ENCODE assay signal across 7 mouse cellular contexts in the genomic region with DNA sequence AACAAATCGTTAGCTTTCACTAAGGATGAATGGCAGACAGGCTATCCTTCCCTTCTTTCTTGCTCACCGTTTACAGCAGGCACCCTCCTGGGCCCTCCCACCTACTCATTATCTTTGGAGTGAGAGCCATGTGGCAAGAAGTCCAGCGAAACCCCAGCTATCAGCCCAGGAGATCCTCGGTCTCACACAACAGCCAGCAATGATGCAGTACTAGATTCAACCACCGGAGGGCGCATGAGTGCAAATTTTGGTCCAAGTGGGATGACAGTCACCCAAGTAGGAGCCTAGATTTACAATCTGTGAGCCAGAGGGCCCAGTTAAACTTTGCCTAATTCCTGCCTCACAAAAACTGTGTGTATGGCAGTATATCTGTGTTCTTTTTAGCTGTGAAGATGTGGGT. TPM values are rescaled to one million over a fixed set of nuclear protein-coding genes. Genes with fewer than 3 reads are reported as not detected.
A peak's percentile ranks its signal among the peaks of the same experiment; 100 is the strongest.
DNase-seq lines count a peak whose midpoint lies in the region; ATAC-seq and TF ChIP-seq lines count a peak whose summit lies in the region.

No protein-coding gene starts in this region.

- H3K36me3 ChIP-seq in embryonic facial prominence, embryonic 10.5 days (replicated peaks), result no peaks in the 10 kb centered on the region
- no peaks in the 10 kb centered on the region for H3K36me3 ChIP-seq in midbrain, embryonic 13.5 days
- H3K36me3 ChIP-seq in small intestine, adult 2 months (ENCODE audit: control insufficient read depth, insufficient read depth, low read length), result no peaks in the 10 kb centered on the region

- TF ChIP-seq POLR2A in small intestine, adult 2 months (IDR thresholded peaks at IDR 0.05; ENCODE audit: low read depth, low read length), result no peak

- peaks cover 47% of the 10 kb centered on the region for H3K27me3 ChIP-seq in embryonic facial prominence, embryonic 10.5 days (replicated peaks; ENCODE audit: low read depth, poor library complexity, severe bottlenecking)
- H3K27me3 ChIP-seq in midbrain, embryonic 13.5 days, result peaks cover 51% of the 10 kb centered on the region
- no peaks in the 10 kb centered on the region; the same call in 1 of the 2 replicates for H3K27me3 ChIP-seq in small intestine, adult 2 months (ENCODE audit: control insufficient read depth, insufficient read depth, low read length)

- peak; percentile 90; the same call in 1 of the 2 replicates for TF ChIP-seq CTCF in small intestine, adult 2 months (IDR thresholded peaks at IDR 0.05; ENCODE audit: extremely low read depth, insufficient read length, insufficient replicate concordance, low read depth, low read length)

- intact Hi-C loops in left cerebral cortex, postnatal 4 days (cut with DNase I), result no loop called here

- ATAC-seq in midbrain, embryonic 13.5 days, result 0 out of 2 replicates have a peak, but pooled peaks have one; percentile 58

- H3K4me3 ChIP-seq in embryonic facial prominence, embryonic 10.5 days, result no peak overlapping the region
- no peak overlapping the region for H3K4me3 ChIP-seq in midbrain, embryonic 13.5 days (replicated peaks)
- H3K4me3 ChIP-seq in small intestine, adult 2 months (ENCODE audit: low read depth, low read length), result no peak overlapping the region

- WGBS in embryonic facial prominence, embryonic 10.5 days, result 3% methylated on average over 6 of the region's 6 CpGs
- WGBS in midbrain, embryonic 13.5 days, result 4% methylated on average over 6 of the region's 6 CpGs
- WGBS in small intestine, adult 2 months, result 4% methylated on average over 6 of the region's 6 CpGs

- no peak overlapping the region for H3K4me2 ChIP-seq in midbrain, embryonic 13.5 days (replicated peaks)

- no peak overlapping the region for H3K27ac ChIP-seq in embryonic facial prominence, embryonic 10.5 days (replicated peaks)
- no peak overlapping the region for H3K27ac ChIP-seq in midbrain, embryonic 13.5 days
- no peak overlapping the region for H3K27ac ChIP-seq in small intestine, adult 2 months (ENCODE audit: insufficient read depth, low read depth, low read length)

- peak; percentile 95 for DNase-seq in adrenal gland, postnatal 10 days
- peak; percentile 89 for DNase-seq in embryonic facial prominence, embryonic 10.5 days (ENCODE audit: low spot score)
- peak; percentile 97 for DNase-seq in heart, adult 11 months
- peak; percentile 78 for DNase-seq in kidney, adult 11 months
- DNase-seq in left cerebral cortex, postnatal 4 days, result peak; percentile 89

- H3K4me1 ChIP-seq in embryonic facial prominence, embryonic 10.5 days, result peaks cover 14% of the 10 kb centered on the region
- peaks cover 8% of the 10 kb centered on the region for H3K4me1 ChIP-seq in midbrain, embryonic 13.5 days (replicated peaks)
- peaks cover 6% of the 10 kb centered on the region for H3K4me1 ChIP-seq in small intestine, adult 2 months (ENCODE audit: control insufficient read depth, insufficient read depth, insufficient read length, low read length)

- no peaks in the 10 kb centered on the region for H3K9me3 ChIP-seq in embryonic facial prominence, embryonic 10.5 days
- H3K9me3 ChIP-seq in midbrain, embryonic 13.5 days, result no peaks in the 10 kb centered on the region

- no peak overlapping the region for H3K9ac ChIP-seq in midbrain, embryonic 13.5 days (replicated peaks)

RNA-seq across cellular contexts. Expression of a gene that starts 5.2 kb away (rescaled TPM):
- total RNA-seq in adrenal gland, postnatal 10 days (2021), result 100 to 1,000 TPM in 1 of 2 experiments, 10 to 100 TPM in 1; 67.8 to 348 TPM
- polyA plus RNA-seq in embryonic facial prominence, embryonic 10.5 days (2016; fragmentation: Nextera tagmentation; extraction: Ambion mirVana), result 55.1 and 61.0 TPM in 2 replicates
- total RNA-seq in left cerebral cortex, postnatal 4 days (2021), result 10 to 100 TPM; 48.9 to 50.5 TPM
- 6.1 and 9.4 TPM in 2 replicates for polyA plus RNA-seq in midbrain, embryonic 13.5 days (2015; fragmentation: Nextera tagmentation; extraction: Ambion mirVana)
- polyA plus RNA-seq in small intestine, adult 2 months (2012; rRNA removed), result 50.1 and 80.3 TPM in 2 replicates

RNA-seq across cellular contexts. Expression of a gene that starts 11.6 kb away (rescaled TPM):
- 100 to 1,000 TPM; 147 to 449 TPM for total RNA-seq in adrenal gland, postnatal 10 days (2021)
- 184 and 196 TPM in 2 replicates for polyA plus RNA-seq in embryonic facial prominence, embryonic 10.5 days (2016; fragmentation: Nextera tagmentation; extraction: Ambion mirVana)
- 10 to 100 TPM; 40.5 to 51.0 TPM for total RNA-seq in left cerebral cortex, postnatal 4 days (2021)
- polyA plus RNA-seq in midbrain, embryonic 13.5 days (2015; fragmentation: Nextera tagmentation; extraction: Ambion mirVana), result 21.5 and 30.3 TPM in 2 replicates
- 966 and 1,593 TPM in 2 replicates for polyA plus RNA-seq in small intestine, adult 2 months (2012; rRNA removed)

RNA-seq across cellular contexts. Expression of a gene that starts 14.8 kb away (rescaled TPM):
- 10 to 100 TPM in 1 of 2 experiments, 1 to 10 TPM in 1; 7.6 to 11.1 TPM for total RNA-seq in adrenal gland, postnatal 10 days (2021)
- 4.9 and 10.0 TPM in 2 replicates for polyA plus RNA-seq in embryonic facial prominence, embryonic 10.5 days (2016; fragmentation: Nextera tagmentation; extraction: Ambion mirVana)
- 100 to 1,000 TPM; 204 to 210 TPM for total RNA-seq in left cerebral cortex, postnatal 4 days (2021)
- 69.9 and 73.3 TPM in 2 replicates for polyA plus RNA-seq in midbrain, embryonic 13.5 days (2015; fragmentation: Nextera tagmentation; extraction: Ambion mirVana)
- 0.90 and 2.8 TPM in 2 replicates for polyA plus RNA-seq in small intestine, adult 2 months (2012; rRNA removed)

RNA-seq across cellular contexts. Expression of a gene that starts 30.2 kb away (rescaled TPM):
- not detected for total RNA-seq in adrenal gland, postnatal 10 days (2021)
- not detected in 2 replicates for polyA plus RNA-seq in embryonic facial prominence, embryonic 10.5 days (2016; fragmentation: Nextera tagmentation; extraction: Ambion mirVana)
- not detected for total RNA-seq in left cerebral cortex, postnatal 4 days (2021)
- polyA plus RNA-seq in midbrain, embryonic 13.5 days (2015; fragmentation: Nextera tagmentation; extraction: Ambion mirVana), result not detected in 2 replicates
- polyA plus RNA-seq in small intestine, adult 2 months (2012; rRNA removed), result not detected in 2 replicates

RNA-seq across cellular contexts. Expression of a gene that starts 47.1 kb away (rescaled TPM):
- 10 to 100 TPM; 17.3 to 21.1 TPM for total RNA-seq in adrenal gland, postnatal 10 days (2021)
- polyA plus RNA-seq in embryonic facial prominence, embryonic 10.5 days (2016; fragmentation: Nextera tagmentation; extraction: Ambion mirVana), result 150 and 152 TPM in 2 replicates
- 10 to 100 TPM; 51.0 to 52.1 TPM for total RNA-seq in left cerebral cortex, postnatal 4 days (2021)
- 76.0 and 77.7 TPM in 2 replicates for polyA plus RNA-seq in midbrain, embryonic 13.5 days (2015; fragmentation: Nextera tagmentation; extraction: Ambion mirVana)
- polyA plus RNA-seq in small intestine, adult 2 months (2012; rRNA removed), result 3.6 and 5.4 TPM in 2 replicates
